Mouse (Mus musculus) ovary, postnatal 14 days (tissue): ENCODE measurements around the gene Ccdc85c.

ENCODE experiments used
- DNase-seq: peaks from one replicate; pipeline ENCODE4 v3.0.0; 2022; ENCODE audit warnings: low spot score

Gene Ccdc85c

DNA sequence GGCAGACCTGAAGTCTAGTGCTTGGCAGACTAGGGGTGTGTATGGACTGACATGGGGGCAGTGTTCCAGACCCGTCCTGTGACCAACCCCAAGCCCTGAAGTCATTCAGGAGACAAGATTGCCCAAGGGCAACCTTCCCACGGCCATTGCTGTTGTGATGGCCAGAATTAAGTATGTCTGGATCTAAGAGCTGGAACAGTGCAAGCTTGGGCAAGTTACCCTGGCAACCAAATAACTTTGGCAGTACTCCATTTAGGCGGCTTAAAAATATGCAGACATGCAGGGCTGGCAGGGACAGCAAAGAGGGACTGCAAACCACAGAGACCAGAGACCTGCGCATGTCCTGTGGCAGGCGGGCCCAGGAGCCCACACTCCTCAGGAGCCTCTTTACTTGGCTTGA lies 35.8 kb downstream of the Ccdc85c start:
- DNase-seq, result peak; percentile 46

DNA sequence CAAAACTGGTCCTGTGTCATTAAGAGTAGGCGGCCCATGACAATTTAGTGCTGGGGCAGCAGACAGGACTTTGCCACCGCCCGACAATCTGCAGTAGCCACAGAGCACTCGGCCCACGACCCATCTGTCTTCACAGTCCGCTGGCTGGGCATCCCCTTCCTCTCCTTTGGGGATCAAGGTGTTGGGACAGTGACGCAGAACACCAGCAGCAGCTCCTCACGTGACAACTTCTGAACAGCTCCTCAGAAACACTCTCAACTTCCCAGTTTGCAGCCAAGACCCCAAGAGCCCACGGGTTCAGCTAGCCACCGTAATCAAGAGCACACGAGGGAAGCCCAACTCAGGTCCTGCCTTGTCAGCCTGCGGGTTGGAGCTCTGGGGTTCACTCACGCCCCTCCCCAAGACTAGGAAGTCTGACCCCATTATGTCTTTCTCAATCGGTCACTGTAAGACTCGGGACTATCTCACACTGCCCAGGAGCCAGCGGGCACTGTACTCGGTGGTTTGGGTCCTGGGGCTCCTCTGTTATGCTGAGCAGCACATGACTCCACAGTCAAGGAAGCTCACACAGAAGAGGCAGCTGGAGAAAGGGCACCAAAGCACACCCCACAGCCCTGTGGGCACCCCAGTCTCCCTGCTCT lies 36.7 kb downstream of the Ccdc85c start:
- no peak for DNase-seq

DNA sequence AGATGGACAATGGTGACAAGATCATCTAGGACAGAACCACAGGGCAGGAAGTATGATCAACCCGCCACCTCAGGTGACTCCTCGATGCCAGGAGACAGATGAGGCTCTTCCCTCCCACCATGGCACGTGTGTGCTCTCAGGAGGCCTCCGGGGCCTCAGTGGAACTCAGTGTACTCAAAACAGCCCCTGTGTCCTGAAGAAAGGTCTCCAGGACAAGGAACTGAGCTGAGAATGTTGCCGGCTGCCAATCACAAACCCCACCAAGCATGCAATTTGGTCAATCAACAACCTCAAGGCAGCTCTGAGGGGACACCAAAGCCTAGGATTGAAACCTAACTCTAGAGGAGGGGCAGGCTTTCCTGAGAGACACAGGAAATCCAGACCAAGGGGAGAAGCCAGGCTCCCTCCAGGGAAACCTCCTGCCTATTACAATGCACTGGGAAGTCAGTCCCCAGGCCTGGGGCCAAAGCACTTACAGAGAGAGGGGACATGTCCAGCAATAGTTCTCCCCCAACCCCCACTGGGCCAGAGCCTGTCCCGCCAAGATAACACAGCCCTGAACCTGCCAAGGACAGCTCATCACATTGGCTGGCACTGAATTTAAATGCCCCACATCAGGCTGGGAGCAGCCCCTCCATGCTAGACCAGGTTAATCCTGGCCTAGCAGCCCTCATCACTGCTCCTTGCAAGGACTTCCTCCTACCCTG lies 37.8 kb downstream of the Ccdc85c start:
- DNase-seq, result no peak

DNA sequence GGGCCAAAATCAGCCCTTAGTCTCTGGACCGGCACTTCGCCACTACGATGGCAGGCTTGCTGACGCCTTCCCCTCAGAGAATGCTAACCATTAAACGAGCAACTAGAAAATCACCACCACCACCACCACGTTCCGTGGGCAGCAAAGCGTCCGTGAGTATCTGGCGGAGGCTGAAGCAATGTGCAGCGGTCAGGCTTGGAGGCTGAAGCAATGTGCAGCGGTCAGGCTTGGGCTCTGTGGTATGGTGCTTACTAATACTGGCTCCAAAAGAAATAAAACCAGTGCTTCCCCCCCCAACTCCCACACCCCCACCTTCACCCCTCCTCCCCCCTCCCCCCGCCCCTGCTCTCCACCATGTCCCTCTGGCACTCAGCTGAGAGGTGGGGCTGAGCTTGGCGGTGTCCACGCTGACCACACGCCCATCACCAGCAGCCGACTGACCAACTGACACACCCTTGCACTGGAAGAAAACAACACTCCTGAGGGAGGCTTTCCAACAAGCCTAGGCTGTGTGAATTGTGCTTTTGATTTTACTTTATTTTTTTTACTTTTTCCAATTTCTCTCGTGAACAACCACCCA lies 39.2 kb downstream of the Ccdc85c start:
- no peak for DNase-seq

DNA sequence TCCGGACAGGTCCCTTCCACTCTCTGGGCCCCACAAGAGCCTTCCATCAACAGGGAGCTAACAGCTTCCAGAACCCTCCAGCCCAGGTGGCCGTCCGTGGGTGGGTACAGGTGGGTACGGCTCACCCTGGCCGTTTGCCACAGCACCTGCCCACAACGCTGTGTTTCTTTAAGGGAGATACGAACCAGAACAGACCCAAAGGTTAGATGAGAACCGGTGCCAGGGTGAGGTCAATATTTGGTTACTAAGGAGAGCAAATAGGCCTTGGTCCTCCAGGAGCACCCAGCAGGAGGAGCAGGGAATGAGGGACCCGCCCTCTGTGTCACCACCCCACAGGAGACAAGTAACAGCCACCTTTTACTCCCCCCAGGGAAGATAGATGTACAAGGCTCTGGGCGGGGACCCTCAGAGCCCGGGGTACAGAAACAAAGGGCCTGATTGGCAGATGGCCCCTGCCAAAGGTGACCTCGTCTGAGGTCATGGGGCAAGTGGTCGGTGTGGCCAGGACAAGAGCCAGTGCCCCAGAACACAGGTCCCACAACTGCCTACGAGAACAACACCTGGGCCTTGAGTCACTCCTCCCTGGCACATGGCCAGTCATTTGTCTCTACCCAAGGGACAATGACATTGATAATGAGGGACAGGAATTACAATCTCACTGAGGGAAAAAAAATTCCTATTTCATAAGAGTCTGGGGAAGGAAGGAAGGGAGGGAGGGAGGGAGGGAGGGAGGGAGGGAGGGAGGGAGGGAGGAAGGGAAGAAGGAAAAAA lies 40.2 kb downstream of the Ccdc85c start:
- no peak for DNase-seq

DNA sequence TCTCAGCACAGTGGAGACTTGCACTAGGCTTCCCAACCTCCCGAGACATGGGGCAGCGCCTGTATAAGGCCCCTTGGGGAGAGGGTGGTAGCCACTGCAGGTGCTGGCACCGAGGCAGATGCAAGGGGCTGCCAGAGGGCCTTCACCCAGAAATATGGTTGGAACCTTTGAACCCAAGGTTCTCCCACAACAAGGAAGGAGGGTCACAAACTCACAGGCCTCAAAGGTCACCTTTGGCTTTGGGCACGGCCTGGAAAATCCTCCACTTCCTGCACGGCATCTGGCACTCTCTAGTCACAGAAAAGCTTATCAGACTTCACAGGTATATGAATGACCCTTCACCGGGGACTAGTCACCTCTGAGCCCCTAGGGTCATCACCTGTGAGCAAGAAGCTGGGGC lies 41.5 kb downstream of the Ccdc85c start:
- no peak for DNase-seq

DNA sequence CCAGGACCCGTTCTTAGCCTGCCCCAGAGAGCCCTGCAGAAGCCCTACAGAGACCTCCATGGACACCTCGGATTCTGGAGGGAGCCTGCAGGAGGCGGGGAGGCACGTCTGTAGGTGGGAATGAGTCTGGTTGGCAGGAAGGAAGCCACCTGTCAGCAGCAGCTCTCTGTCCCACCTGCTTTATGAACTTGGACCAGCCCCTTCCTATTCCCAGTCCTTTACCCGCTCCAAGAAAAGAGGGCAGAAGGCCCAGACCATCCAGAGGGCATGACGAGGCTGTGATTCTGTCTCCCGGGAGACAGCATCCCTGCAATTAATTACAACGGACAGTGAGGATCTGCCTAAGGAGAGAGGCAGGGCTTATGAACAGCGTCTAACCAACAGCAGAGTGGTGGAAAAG lies 43.3 kb downstream of the Ccdc85c start:
- DNase-seq, result no peak

DNA sequence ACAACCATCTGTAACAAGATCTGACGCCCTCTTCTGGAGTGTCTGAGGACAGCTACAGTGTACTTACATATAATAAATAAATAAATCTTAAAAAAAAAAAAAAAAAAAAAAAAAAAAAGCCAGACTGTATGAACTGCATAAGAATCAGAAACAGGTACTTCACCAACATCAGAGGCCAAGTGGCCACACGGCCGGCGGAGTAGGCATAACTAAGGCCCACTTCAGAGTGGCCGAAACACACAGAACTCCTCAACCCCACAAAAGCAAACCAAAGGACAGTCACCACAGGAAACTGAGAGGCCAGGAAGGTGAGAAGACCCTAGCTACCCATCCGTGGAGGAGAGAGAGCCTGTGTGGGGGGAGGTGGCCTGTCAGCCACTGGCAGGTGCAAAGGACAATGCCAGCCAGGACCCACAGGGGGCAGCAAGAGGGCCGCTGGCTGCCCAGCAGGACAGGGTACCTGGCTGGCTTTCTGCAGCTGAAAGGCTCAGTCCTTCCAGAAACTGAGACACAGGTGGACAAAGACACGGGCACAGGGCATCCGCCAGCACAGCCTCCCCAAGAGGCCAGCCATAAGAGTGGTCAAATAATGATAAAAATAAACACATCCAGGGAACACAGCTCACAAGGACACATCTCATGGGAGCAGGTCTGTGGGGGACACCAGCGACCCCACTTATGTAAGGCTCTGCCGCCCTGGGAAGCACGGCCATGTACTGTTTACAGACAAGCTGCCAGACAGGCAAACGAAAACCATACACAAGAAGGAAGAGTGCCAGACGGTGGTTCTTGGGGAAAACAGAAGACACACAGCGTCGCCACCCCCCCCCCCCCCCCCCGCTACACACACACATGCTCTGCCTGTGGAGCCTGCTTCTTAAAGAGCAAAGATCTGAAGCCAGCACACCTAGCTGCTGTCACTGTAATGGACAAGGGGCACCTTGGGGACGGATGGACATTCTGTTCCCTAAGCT lies 44.1 kb downstream of the Ccdc85c start:
- DNase-seq, result no peak

DNA sequence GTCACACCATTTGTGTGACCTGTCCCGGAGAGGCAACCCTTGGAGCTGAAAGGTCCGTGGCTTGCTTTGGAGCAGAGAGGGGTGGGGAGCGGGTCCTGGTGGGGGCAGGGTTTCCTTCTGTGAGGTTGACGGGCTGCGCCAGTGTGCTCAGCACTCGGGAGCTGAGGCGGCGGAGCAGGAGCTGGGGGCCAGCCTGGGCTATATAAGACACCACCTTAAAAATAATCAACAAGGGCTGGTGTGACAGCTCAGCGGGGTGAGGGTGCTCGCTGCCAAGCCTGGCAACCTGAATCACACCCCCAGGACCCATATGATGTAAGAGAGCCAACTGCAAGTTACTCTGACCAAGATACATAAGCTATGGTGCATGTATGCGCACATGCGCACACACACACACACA lies 45.1 kb downstream of the Ccdc85c start:
- no peak for DNase-seq

DNA sequence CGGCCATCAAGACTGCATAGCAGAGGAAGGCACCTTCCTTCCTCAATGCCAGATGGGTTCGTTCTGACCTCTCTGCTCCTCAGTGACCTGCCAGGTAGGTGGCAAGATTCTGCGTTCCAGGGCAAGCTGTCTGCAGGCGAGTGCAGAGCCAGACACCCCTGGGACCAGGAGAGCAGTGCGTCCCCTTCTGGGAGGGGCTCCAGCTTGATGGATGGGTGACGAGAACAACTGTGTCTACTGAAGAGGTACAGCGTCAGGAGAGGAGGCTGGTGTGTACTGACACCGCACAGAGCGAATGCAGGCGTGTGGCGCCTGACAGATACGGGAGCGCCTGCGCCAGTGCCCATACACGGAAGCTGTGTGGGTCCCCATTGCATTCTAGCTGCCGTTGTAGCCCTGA lies 47.7 kb downstream of the Ccdc85c start:
- DNase-seq, result no peak

DNA sequence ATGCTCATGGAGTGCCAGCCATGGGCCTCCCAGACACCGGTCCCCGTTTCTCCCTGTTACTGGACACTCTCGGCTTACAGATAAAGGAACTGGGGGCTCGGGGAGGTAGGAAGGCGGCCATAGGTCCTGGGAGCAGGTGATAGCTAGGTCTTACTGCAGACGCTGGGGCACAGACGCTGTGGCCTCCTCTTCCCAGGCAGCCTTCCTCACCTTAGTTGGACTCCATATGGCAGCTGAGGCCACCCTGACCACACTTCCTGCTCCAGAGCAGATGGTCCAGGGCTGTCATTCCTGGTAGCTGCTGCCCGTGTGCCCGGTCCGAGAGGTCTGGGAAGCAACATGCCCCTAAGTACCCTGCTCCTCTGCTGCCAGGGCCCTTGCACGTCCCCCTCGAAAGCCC lies 48.3 kb downstream of the Ccdc85c start:
- no peak for DNase-seq

DNA sequence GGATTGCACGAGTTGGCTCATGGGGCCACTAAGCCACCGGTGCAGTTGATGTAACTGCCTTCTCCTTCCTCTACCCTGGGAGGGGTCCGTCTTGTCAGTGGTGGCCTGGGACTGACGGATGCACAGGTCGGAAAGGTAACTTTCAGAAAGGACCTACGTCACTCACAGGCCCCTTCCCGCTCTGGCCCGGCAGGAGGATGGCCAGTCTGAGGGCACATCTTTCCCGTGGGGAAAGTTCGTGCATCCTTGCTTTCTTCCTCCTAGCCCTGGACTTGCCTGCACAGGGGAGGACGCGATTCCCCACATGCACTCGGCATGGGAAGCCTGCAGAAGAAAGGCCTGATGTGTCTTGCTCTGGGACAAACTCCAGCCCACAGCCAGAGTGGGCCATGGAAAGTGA lies 49.0 kb downstream of the Ccdc85c start:
- no peak for DNase-seq

DNA sequence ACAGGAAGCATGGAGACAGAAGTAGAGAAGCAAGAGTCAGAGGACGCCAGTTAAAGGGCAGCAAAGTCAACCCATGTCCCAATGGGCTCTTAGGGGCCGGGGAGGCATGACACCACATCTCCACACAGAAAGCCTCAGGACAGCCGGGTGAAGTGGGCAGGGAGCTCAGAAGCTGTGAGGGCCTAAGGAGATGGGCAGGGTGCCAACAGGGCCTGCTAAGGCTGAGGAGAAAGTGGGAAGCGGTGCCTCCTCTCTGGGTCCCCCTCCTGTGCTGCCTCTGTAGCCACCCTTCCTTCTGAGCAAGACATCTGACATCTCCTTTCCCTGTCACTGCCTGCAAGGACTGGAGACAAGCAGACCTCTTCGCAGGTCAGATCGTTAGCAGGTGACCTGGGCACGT lies 49.4 kb downstream of the Ccdc85c start:
- DNase-seq, result no peak

DNA sequence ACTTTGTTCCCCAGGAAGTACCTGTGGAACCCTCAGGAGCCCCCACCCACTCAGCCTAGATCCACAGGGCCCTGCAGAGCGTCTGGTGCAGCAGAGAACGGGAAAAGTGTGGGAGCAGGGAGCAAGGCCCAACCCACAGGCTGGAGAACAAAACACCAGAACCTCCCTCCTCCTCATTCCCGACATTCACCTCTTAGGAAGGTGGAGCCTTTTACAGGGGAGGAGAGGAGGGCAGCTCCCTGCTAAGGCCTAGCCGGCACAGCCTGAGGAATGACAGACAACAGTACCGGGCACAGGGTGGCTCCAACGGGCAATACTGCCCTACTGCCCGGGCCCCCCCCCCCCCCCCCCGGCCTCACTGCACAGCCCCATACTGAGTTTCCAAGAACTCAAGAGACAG lies 51.9 kb downstream of the Ccdc85c start:
- DNase-seq, result no peak

DNA sequence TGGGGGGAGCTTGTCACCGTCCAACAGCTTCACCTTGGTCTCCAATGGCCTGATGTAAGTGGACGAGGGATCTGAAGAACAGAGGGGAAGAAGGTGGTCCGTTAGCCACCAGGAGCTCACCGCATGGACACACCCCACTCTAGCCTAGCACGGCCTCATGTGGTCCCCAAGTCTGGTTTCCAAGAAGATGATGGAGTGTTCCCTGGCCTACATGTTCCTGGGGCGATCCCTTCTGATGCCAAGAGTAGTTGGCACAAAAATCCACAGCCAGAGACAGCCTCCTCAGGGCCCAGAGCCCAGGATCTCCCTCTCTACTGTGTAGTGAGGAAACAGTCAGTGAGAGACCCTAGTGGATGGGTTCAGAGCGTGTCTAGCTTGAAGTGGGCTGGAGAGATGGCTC lies 53.5 kb downstream of the Ccdc85c start:
- no peak for DNase-seq

DNA sequence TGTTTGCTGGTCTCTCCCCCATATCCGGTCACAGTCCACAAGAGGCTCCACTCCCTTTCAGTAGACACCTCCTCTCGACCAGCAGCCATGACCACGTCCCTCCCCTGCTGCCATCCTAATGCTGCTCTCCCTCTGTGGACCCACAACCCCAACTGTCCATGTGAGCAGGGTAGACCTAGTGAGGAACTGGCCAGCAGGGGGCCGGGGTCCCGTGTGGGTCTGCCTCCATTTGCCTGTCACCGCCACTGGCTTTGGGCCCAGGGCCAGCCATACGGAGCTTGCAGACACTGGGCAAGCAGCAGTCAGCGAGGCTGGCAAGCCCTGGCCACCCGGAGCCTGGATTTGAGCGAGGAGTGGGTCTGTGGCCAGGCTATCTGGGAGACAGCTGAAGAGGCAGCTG lies 54.0 kb downstream of the Ccdc85c start:
- no peak for DNase-seq

DNA sequence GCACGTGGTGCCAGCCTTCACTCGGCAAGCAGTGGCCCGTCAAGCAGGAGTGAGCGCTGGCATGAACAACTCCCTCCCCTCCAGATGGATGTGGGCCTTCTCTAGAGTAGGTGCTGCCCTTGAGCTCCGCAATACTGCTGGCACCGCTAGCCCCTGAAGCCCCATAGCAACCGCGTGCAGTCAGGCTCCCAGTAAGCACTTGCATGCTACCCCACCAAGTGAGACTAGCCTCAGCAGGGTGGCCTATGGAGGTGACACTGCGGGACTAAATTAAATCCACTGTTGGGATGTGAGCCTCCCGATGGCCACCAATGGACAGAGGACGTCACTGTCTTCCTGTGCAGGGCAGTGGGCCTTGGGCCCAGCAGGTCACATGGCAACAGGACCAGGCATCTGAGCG lies 54.6 kb downstream of the Ccdc85c start:
- DNase-seq, result no peak

DNA sequence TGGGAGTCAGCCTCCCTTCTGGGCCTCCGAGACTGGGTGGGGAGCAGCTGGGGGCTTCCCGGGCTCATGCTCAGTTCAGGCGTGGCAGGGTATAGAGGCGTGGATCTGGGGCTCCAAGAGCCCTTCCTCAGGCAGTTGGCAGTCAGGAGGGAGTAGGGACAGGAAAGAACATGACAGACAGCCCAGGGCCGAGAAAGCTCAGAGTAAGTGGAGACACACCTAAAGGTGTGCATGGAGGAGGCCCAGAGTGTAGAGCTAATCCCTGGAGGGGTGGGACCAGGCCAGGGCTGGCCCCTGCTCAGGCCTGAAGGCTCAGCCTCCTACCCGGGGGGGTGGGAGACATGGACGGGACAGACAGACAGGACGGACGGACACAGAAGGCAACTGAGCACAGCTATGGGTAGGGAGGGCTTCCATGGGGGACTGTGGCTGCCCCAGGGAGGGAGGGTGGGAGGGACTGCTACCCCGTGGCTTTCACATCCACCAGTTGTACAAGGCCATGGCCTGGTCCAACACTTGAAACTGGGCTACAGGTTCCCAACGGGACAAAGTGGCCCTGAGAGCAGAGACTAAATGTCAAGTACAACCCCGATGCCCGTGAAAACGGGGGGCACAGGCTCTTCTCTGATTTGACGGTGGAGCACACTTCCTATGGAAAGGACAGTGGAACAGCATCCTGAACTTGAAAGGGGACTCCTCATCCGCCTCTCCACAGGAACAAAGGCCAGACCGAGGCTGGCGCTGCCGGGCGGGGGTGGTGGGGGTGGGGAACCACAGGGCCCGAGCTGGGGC lies 55.2 kb downstream of the Ccdc85c start:
- DNase-seq, result no peak

DNA sequence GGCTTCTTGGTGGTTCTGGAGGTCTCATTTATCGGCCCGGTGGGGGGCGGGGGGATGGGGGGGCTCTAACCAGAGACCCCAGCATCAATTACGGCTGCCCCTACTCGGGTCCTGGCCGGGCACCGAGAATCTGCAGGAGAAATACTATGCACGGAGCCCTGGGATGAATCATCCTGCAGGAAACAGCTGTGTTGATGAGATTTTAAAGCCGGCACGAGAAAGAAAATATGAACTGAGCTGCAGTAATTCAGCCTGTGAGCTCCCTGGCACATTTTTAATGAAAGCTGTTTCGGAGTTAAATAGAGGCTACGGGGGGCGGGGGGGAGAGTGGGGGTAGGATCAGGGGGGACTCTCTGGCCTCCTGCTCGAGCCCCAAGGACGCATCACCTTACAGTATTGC lies 56.1 kb downstream of the Ccdc85c start:
- DNase-seq, result no peak

DNA sequence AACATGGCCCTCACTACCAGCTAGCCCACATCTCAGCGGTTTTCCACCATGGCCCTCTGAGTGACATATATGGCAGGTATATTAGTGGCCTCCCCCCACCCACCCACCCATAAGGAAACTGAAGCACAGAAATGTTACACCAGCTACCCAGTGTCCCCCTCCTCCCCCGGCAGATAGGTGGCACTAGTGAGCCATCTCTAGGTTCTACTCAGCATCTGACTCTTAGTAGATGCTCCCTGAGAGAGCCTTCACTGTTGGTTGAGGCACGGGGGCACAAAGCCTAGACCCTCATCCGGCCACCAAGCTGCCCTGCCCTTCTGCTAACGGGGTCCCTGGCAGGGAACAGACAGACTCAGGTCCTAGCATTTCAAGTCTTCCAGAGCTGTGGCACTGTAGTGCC lies 57.7 kb downstream of the Ccdc85c start:
- DNase-seq, result no peak
